Mouse (Mus musculus) E14TG2a.4 (cell line): ENCODE measurements around the gene Nkx6-1.

Source experiments
- CTCF ChIP-seq: conservative IDR thresholded peaks from 2 replicates; pipeline ENCODE4 v1.5.1; 2014; ENCODE audit warnings: low read length
- POU5F1 ChIP-seq: IDR thresholded peaks from 2 replicates; pipeline ENCODE4 v1.6.1; 2014; ENCODE audit warnings: low read length, borderline replicate concordance

DNA sequence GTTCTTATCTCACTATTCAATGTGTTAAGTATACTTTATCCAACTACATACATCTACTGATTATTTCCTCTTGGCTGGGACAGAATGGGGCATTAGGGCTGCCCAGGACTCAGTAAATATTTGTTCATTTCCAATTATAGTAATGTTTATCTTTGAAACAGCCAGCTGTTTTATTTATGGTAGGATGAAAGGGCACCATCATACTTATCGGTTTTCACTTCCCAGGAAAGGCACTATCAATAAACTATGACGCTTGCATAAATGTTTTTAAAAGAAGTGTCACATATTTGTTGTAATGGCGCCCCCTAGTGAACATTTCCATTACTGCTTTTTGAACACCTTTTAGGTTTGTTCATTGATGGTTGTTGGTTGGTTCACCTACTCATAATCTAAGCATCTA lies 35.8 kb upstream of the Nkx6-1 start:
- TF ChIP-seq CTCF (peak; percentile 62), POU5F1 (no peak)
